Mouse (Mus musculus) CH12.LX (cell line): ENCODE measurements at regions not wholly inside any gene's neighbourhood (a gene's known extent, or its start where the extent isn't known, plus 50 kb on each side); places are given as distances from the start of the nearest gene placed in this dataset.

Experiments used
- DNase-seq: peaks from one replicate; pipeline ENCODE4 v3.0.0-alpha.2; 2013; ENCODE audit errors: extremely low read depth
- H3K27ac ChIP-seq: 2 replicates; pipeline ENCODE4 v1.5.1; 2012; ENCODE audit warnings: low read depth, mild to moderate bottlenecking, control low read depth, moderate library complexity; ENCODE audit not compliant: insufficient read depth
- H3K27me3 ChIP-seq: replicated peaks from 2 replicates; pipeline ENCODE3; 2012; ENCODE audit warnings: inconsistent platforms
- H3K36me3 ChIP-seq, 2 experiments: replicated peaks in 1 of 2; 2 replicates each; pipeline versions ENCODE3 to v1.6.1; 2012; ENCODE audit warnings: inconsistent platforms in 1 of 2, low read length in 1 of 2, mild to moderate bottlenecking in 1 of 2, mixed read lengths in 1 of 2, moderate library complexity in 1 of 2; ENCODE audit not compliant: control insufficient read depth in 1 of 2, insufficient read depth in 1 of 2
- H3K4me1 ChIP-seq, 2 experiments: 2 replicates each; pipeline ENCODE4 v1.6.1; 2012; ENCODE audit warnings: inconsistent platforms in 1 of 2, moderate library complexity in 1 of 2; ENCODE audit not compliant: insufficient read depth in 2 of 2, control insufficient read depth in 1 of 2
- H3K4me2 ChIP-seq: 2 replicates; pipeline ENCODE4 v1.6.1; 2012; ENCODE audit warnings: low read depth, mild to moderate bottlenecking, control low read depth; ENCODE audit not compliant: poor library complexity, insufficient read depth, severe bottlenecking
- H3K4me3 ChIP-seq, 3 experiments: fragments of 150-350 bp in 1 of 3; sonication (generic) in 1 of 3; replicated peaks in 1 of 3; 2 replicates each; pipeline versions ENCODE3 to v1.5.1; 2011 to 2012; ENCODE audit warnings: low read depth in 2 of 3, low read length in 2 of 3, mild to moderate bottlenecking in 2 of 3, moderate library complexity in 2 of 3, control low read depth in 1 of 3, improper control_type of control experiment in 1 of 3, inconsistent platforms in 1 of 3, mixed read lengths in 1 of 3; ENCODE audit not compliant: poor library complexity in 1 of 3
- H3K79me2 ChIP-seq: replicated peaks from 2 replicates; pipeline ENCODE4 v1.6.1; 2012; ENCODE audit warnings: mild to moderate bottlenecking, moderate library complexity; ENCODE audit not compliant: control insufficient read depth, poor library complexity, insufficient read depth, severe bottlenecking; ENCODE audit errors: extremely low read depth
- H3K9ac ChIP-seq: 2 replicates; pipeline ENCODE4 v1.6.1; 2012; ENCODE audit warnings: low read depth, mild to moderate bottlenecking, control low read depth, moderate library complexity; ENCODE audit not compliant: insufficient read depth
- H3K9me3 ChIP-seq: replicated peaks from 2 replicates; pipeline ENCODE3; 2012; ENCODE audit warnings: low read length, inconsistent platforms, mixed read lengths
- BHLHE40 ChIP-seq: IDR thresholded peaks from 2 replicates; pipeline ENCODE4 v1.6.1; 2011; ENCODE audit warnings: mild to moderate bottlenecking, low read depth, low read length, improper control_type of control experiment
- CTCF ChIP-seq, 2 experiments: IDR thresholded peaks in 1 of 2; conservative IDR thresholded peaks in 1 of 2; 2 replicates each; pipeline ENCODE4 v1.5.1; 2011 to 2012; ENCODE audit warnings: low read depth in 2 of 2, low read length in 2 of 2, improper control_type of control experiment in 1 of 2, inconsistent platforms in 1 of 2, mild to moderate bottlenecking in 1 of 2, moderate library complexity in 1 of 2
- E2F4 ChIP-seq: IDR thresholded peaks from 2 replicates; pipeline ENCODE4 v1.6.1; 2011; ENCODE audit warnings: low read depth, low read length, improper control_type of control experiment; ENCODE audit not compliant: insufficient replicate concordance
- ELF1 ChIP-seq: IDR thresholded peaks from 2 replicates; pipeline ENCODE4 v1.6.1; 2014; ENCODE audit warnings: low read depth, mild to moderate bottlenecking, inconsistent platforms, low read length, improper control_type of control experiment
- EP300 ChIP-seq: IDR thresholded peaks from 2 replicates; pipeline ENCODE4 v1.6.1; 2011; ENCODE audit warnings: low read length, improper control_type of control experiment
- ETS1 ChIP-seq: conservative IDR thresholded peaks from 2 replicates; pipeline ENCODE4 v1.6.1; 2012; ENCODE audit warnings: low read depth, mild to moderate bottlenecking, inconsistent platforms, low read length, improper control_type of control experiment, moderate library complexity
- GABPA ChIP-seq: IDR thresholded peaks from 2 replicates; pipeline ENCODE4 v1.6.1; 2012; ENCODE audit warnings: low read depth, low read length, improper control_type of control experiment, inconsistent platforms; ENCODE audit not compliant: insufficient replicate concordance
- IRF4 ChIP-seq: IDR thresholded peaks from 2 replicates; pipeline ENCODE4 v1.6.1; 2014; ENCODE audit warnings: low read depth, mild to moderate bottlenecking, inconsistent platforms, low read length, improper control_type of control experiment
- JUN ChIP-seq: IDR thresholded peaks from 2 replicates; pipeline ENCODE4 v1.6.1; 2011; ENCODE audit warnings: low read depth, mild to moderate bottlenecking, low read length, improper control_type of control experiment, moderate library complexity; ENCODE audit not compliant: insufficient read depth
- MAX ChIP-seq: IDR thresholded peaks from 2 replicates; pipeline ENCODE4 v1.6.1; 2011; ENCODE audit warnings: low read length, improper control_type of control experiment
- MAZ ChIP-seq: IDR thresholded peaks from 2 replicates; pipeline ENCODE4 v1.6.1; 2012; ENCODE audit warnings: low read depth, mild to moderate bottlenecking, inconsistent platforms, low read length, improper control_type of control experiment, moderate library complexity
- MEF2A ChIP-seq: IDR thresholded peaks from 2 replicates; pipeline ENCODE4 v1.6.1; 2014; ENCODE audit warnings: low read depth, mild to moderate bottlenecking, inconsistent platforms, low read length, improper control_type of control experiment, borderline replicate concordance
- MYC ChIP-seq: IDR thresholded peaks from 2 replicates; pipeline ENCODE4 v1.6.1; 2011; ENCODE audit warnings: low read depth, mild to moderate bottlenecking, improper control_type of control experiment, low read length
- PAX5 ChIP-seq: IDR thresholded peaks from 2 replicates; pipeline ENCODE4 v1.6.1; 2012; ENCODE audit warnings: low read length, inconsistent platforms, mixed read lengths
- POLR2AphosphoS2 ChIP-seq: IDR thresholded peaks from 2 replicates; pipeline ENCODE4 v1.6.1; 2011; ENCODE audit warnings: low read depth, low read length, improper control_type of control experiment
- RAD21 ChIP-seq: IDR thresholded peaks from 2 replicates; pipeline ENCODE4 v1.6.1; 2011; ENCODE audit warnings: low read depth, mild to moderate bottlenecking, low read length, improper control_type of control experiment, moderate library complexity
- RCOR1 ChIP-seq: conservative IDR thresholded peaks from 2 replicates; pipeline ENCODE4 v1.6.1; 2012; ENCODE audit warnings: low read depth, mild to moderate bottlenecking, inconsistent platforms, low read length, improper control_type of control experiment
- SIN3A ChIP-seq: IDR thresholded peaks from 2 replicates; pipeline ENCODE4 v1.6.1; 2012; ENCODE audit warnings: low read length, improper control_type of control experiment, inconsistent platforms
- TCF12 ChIP-seq: IDR thresholded peaks from 2 replicates; pipeline ENCODE4 v1.6.1; 2014; ENCODE audit warnings: low read depth, mild to moderate bottlenecking, inconsistent platforms, low read length, improper control_type of control experiment
- UBTF ChIP-seq: IDR thresholded peaks from 2 replicates; pipeline ENCODE4 v1.6.1; 2012; ENCODE audit warnings: low read depth, mild to moderate bottlenecking, inconsistent platforms, low read length, improper control_type of control experiment, moderate library complexity
- USF1 ChIP-seq: IDR thresholded peaks from 2 replicates; pipeline ENCODE4 v1.6.1; 2014; ENCODE audit warnings: low read depth, mild to moderate bottlenecking, inconsistent platforms, low read length, improper control_type of control experiment
- ZC3H11A ChIP-seq: IDR thresholded peaks from 2 replicates; pipeline ENCODE4 v1.6.1; 2012; ENCODE audit warnings: low read depth, mild to moderate bottlenecking, inconsistent platforms, low read length, improper control_type of control experiment
- ZMIZ1 ChIP-seq: IDR thresholded peaks from 2 replicates; pipeline ENCODE4 v1.6.1; 2012; ENCODE audit warnings: low read depth, mild to moderate bottlenecking, inconsistent platforms, low read length, improper control_type of control experiment
- dilution Hi-C: fragments of 300-500 bp; cut with MboI; formaldehyde crosslinking; loops from 2 replicates; pipeline ENCODE4 v1.14.3; 2020; ENCODE audit warnings: low sequenced_read_pairs; ENCODE audit not compliant: extremely low pct_unique_long_range_greater_than_20kb, extremely low pct_ligation_motif_present
- in situ Hi-C: fragments of 300-500 bp; cut with MboI; formaldehyde crosslinking; loops from 3 replicates; pipeline ENCODE4 v1.14.3; 2019; ENCODE audit warnings: low sequenced_read_pairs, low pct_ligation_motif_present, low pct_unique_long_range_greater_than_20kb, mixed read lengths

DNA sequence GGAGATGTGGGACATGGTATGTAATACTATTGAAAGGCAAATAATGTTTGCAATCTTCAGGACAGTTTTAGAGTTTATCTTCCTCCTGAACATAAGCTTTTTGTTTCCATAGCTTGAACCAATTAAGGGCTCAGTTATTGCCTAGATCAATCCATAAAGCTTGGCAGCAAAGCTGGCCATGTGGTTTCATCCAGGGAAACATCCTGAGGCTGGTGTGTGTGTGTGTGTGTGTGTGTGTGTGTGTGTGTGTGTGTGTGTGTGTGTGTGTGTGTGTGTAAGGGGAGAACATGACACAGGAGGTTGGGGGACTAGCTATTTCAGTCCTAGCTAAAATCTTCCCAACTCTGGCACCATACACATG lies 88.8 kb upstream of the Snap25 start:
- no peak overlapping the region for H3K4me3 ChIP-seq
- dilution Hi-C loops: no loop called here

GRCm38 (mm10) chr2:136646917-136647316 lies 66.3 kb upstream of the Snap25 start:
- peaks cover 0 to 33% of the 10 kb centered on the region in 2 experiments; a peak in 2 of 4 replicates for H3K4me1 ChIP-seq
- H3K9ac ChIP-seq: no peak overlapping the region
- DNase-seq: peak; percentile 36
- H3K9me3 ChIP-seq: peaks cover 18% of the 10 kb centered on the region
- no peaks in the 10 kb centered on the region for H3K27me3 ChIP-seq
- H3K79me2 ChIP-seq: no peaks in the 10 kb centered on the region
- dilution Hi-C loops (no loop called here), in situ Hi-C loops (loop anchor here (10.0 kb wide), 1 partner anchor 68 kb away; the partner anchor contains the start of gene Snap25)
- H3K4me2 ChIP-seq: no peak overlapping the region
- no peak overlapping the region for H3K4me3 ChIP-seq
- H3K36me3 ChIP-seq: no peaks in the 10 kb centered on the region
- TF ChIP-seq POLR2AphosphoS2 (no peak), UBTF (no peak), RCOR1 (no peak), ETS1 (peak; percentile 34), MEF2A (peak; percentile 54; the same call in 1 of the 2 replicates), MYC (no peak), MAX (no peak), EP300 (no peak)
- H3K27ac ChIP-seq: no peak overlapping the region

More for the DNA sequence above, 88.8 kb upstream of the Snap25 start:
- no peaks in the 10 kb centered on the region for H3K79me2 ChIP-seq
- no peak for TF ChIP-seq RCOR1
- no peak for TF ChIP-seq MEF2A
- no peak for TF ChIP-seq GABPA
- no peak for TF ChIP-seq RAD21
- no peak for TF ChIP-seq UBTF
- TF ChIP-seq MAX: no peak
- TF ChIP-seq JUN: no peak
- no peak overlapping the region for H3K9ac ChIP-seq
- no peaks in the 10 kb centered on the region for H3K27me3 ChIP-seq
- no peaks in the 10 kb centered on the region for H3K36me3 ChIP-seq
- in situ Hi-C loops: no loop called here
- H3K4me2 ChIP-seq: no peak overlapping the region
- no peak for DNase-seq
- H3K27ac ChIP-seq: no peak overlapping the region
- peaks cover 0 to 3% of the 10 kb centered on the region in 2 experiments; a peak in 2 of 4 replicates for H3K4me1 ChIP-seq
- peaks cover 9% of the 10 kb centered on the region for H3K9me3 ChIP-seq

DNA sequence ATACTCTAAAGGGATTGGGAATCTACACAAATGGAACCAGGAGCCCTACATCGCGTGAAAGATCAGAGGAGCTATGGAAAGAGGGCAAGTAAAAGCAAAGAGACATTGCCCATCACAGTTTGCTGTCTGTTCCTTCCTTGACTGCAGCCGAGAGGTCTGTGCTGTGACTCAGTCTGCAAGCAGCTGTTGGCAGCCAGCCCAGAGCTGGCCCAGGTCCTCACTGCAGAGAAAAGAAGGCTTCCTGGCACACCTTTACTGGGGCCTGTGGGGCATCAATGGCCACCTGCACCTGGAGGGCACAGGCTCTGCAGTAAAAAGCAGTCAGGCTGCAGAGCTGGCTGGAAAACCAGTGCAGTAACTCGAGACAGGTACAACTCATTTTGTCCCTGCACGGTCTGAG lies 64.6 kb upstream of the Snap25 start:
- no peak for TF ChIP-seq TCF12
- no peak for TF ChIP-seq ELF1
- no peak for TF ChIP-seq CTCF (conservative IDR thresholded peaks at IDR 0.05 in 1 of 2, IDR thresholded peaks at IDR 0.05 in 1 of 2; ENCODE audit: low read depth in 2 of 2, low read length in 2 of 2)
- TF ChIP-seq USF1: no peak
- TF ChIP-seq SIN3A: no peak
- TF ChIP-seq MAZ: no peak
- no peak for TF ChIP-seq RAD21
- TF ChIP-seq PAX5: no peak
- no peak for TF ChIP-seq MEF2A
- TF ChIP-seq BHLHE40: no peak
- TF ChIP-seq GABPA: no peak
- no peak for TF ChIP-seq JUN
- TF ChIP-seq ZMIZ1: no peak
- TF ChIP-seq MAX: no peak
- no peak for TF ChIP-seq IRF4
- no peak for TF ChIP-seq ZC3H11A
- no peak for TF ChIP-seq E2F4
- no peak for TF ChIP-seq EP300
- peak; percentile 9 for DNase-seq
- peaks cover 18% of the 10 kb centered on the region for H3K9me3 ChIP-seq
- H3K4me3 ChIP-seq: no peak overlapping the region
- in situ Hi-C loops (loop anchor here (10.0 kb wide), 1 partner anchor 66 kb away; the partner anchor contains the start of gene Snap25), dilution Hi-C loops (no loop called here)
- no peaks in the 10 kb centered on the region for H3K36me3 ChIP-seq
- H3K4me1 ChIP-seq: peaks cover 0 to 44% of the 10 kb centered on the region in 2 experiments; a peak in 2 of 4 replicates
- no peaks in the 10 kb centered on the region for H3K79me2 ChIP-seq
- H3K27me3 ChIP-seq: no peaks in the 10 kb centered on the region
- no peak overlapping the region for H3K9ac ChIP-seq
- H3K27ac ChIP-seq: no peak overlapping the region; the same call in 1 of the 2 replicates
- no peak overlapping the region for H3K4me2 ChIP-seq
